Mouse (Mus musculus) telencephalon, adult 2 months (tissue): ENCODE measurements around the gene Eif3d.

ENCODE experiments used
- DNase-seq: peaks from one replicate; pipeline ENCODE4 v3.0.0-alpha.2; 2011; ENCODE audit warnings: low read depth, low spot score

The Eif3d gene

DNA sequence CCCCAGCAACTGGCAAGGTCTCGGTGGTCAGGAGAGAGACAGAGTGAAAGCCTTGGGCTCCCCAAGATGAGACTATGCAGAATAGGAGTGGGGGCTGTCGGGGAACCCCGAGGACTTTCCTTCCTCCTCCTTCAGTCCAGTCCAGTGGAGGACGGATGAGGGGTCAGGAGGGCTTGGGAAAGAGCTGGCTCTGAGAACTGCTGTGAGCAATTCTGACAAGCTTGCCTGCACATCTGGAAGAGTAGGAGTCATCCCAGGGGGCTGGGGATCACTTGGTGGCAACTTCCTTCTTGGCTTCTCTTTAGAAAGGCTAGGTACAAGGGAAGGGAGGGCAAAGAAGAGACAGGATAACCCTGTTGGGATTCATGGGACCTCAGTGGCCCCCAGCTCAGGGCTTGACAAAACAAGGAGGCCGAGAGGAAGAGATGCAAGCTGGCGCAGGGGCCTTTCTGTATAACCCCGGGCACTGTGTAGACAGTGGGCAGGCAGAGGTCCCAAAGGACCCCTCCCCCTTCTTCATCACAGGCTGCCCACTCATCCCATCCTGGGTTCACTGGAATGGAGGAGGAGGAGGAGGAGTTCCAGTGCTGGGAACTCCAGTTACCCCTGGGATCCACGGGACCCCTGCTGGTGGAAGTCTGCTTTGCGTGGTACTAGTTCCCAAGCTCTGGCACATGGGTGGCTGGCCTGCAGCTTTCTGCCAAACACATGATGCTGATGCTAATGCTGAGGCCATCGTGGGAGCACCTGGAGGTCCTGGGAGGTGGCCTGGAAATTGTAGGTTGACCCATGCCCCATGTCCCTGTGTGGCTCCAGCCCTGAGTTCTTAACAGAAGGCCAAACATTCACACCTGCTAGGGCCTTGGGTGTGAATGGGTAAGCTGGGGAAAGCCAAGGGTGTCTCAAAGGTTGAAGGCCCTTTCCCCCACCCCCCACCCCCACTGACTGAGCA lies 49.8 kb downstream of the Eif3d start:
- no peak for DNase-seq

GRCm38 (mm10) chr15:77919441-77919840 lies 51.2 kb downstream of the Eif3d start:
- no peak for DNase-seq

DNA sequence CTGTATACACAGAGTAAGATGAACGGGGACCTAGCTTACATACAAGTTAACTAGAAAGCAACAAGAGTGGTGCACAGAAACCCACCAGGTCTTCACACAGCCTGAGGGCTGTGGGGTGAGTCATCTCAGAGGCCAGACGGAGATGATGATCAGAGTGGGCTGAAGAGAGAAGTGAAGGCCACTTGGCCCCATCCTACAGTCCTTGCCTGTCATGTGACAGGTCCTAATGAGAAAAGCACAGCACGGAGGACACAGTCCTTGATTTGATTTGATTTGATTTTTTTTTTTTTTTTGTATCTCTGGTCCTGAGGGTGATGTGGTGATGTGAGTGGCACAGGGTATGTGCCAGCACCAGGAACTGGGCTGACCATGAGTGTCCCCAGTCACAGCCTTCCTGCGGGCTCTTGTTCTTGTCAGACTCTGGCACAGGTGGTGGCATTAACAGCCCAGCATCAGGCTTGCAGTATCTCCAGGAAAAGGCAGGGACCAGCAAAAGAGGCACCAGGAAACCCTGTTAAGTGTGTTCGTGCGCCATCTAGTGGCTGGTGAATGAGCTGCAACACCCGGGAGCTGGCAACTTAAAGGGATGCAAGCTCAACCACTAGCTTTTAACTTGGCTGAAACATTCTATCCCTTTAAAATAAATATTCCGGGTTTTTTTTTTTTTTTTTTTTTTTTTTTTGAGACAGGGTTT lies 53.6 kb downstream of the Eif3d start:
- DNase-seq = no peak

DNA sequence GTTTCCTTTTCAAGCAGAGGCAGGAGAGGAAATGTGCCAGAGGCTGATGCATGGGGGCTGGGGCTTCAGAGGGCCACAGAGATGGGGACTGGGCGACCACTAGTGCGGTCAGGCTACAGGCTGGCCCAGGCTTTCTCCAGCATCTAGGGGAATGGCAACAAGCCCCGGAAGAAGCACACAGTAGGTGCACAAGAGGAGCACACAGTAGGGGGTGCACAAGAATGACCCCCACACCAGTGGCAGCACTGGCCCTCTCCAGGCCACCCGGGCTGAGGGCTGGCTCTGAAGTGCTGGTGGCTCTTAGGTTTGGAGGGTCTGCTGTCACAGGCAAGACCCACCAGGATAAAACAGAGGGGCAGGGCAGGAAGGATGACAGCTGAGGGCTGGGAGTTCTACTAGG lies 55.3 kb downstream of the Eif3d start:
- no peak for DNase-seq

GRCm38 (mm10) chr15:77914507-77914906 lies 56.1 kb downstream of the Eif3d start:
- no peak for DNase-seq

GRCm38 (mm10) chr15:77913054-77913453 lies 57.6 kb downstream of the Eif3d start:
- DNase-seq = no peak

GRCm38 (mm10) chr15:77912585-77912984 lies 58.0 kb downstream of the Eif3d start:
- DNase-seq = no peak

- DNase-seq = no peak
Observed at GRCm38 (mm10) chr15:77912048-77912447, 58.6 kb downstream of the Eif3d start.

DNA sequence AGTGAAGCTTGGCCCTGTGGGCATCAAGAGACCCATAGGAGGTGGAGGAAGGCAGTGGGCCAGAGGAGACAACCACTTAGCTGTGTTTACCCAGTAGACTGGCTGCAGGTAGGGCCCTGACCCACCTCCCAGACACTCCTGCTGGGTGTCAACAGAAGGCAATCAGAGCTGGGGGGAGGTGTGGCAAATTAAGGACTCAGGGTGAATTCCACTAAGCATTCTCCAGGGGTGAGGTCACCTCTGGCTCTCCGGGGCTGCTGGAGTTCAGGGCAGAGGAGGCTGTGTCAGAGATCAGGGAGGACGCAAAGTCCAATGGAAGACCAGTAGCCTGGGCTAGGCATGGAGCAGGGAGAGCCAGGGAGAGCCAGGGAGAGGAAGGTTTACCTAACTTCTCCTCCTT lies 59.5 kb downstream of the Eif3d start:
- no peak for DNase-seq
